Mouse (Mus musculus) mesoderm, embryonic 11.5 days (tissue): ENCODE data around the gene Ddah2.

Source experiments
- DNase-seq: peaks from one replicate; pipeline ENCODE4 v3.0.0-alpha.2; 2012; ENCODE audit warnings: low read depth, low spot score

Ddah2 gene

DNA sequence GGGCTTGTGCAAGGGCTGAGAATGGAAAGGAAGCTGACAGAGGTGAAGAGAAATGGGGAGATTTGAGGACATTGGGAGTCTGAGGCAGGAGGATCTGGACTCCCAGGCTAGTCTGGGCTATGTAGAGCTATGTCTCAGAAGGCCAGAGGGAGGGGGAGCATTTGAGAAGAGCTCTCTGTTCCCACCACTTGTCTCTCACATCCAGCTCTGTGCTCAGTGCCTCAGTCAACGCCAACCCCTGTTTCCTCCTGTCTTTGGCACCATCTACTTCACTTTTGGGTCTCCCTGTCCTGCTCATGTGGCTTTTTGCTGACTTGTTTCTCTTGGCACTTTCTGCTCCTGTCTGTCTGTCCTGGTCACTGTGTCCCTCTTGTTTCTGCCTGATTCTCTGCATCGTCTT is 18.4 kb downstream of the Ddah2 start:
- DNase-seq: no peak

- no peak for DNase-seq
Measured at GRCm38 (mm10) chr17:35077786-35078233, 19.0 kb downstream of the Ddah2 start, which contains the start of gene Ly6g6d. TSS of gene Ly6g6d (minus strand) at chr17:35078065.

GRCm38 (mm10) chr17:35079778-35080177 is 20.9 kb downstream of the Ddah2 start:
- DNase-seq: no peak

GRCm38 (mm10) chr17:35080248-35080647 is 21.4 kb downstream of the Ddah2 start:
- no peak for DNase-seq

GRCm38 (mm10) chr17:35080710-35081109 is 21.9 kb downstream of the Ddah2 start:
- no peak for DNase-seq

DNA sequence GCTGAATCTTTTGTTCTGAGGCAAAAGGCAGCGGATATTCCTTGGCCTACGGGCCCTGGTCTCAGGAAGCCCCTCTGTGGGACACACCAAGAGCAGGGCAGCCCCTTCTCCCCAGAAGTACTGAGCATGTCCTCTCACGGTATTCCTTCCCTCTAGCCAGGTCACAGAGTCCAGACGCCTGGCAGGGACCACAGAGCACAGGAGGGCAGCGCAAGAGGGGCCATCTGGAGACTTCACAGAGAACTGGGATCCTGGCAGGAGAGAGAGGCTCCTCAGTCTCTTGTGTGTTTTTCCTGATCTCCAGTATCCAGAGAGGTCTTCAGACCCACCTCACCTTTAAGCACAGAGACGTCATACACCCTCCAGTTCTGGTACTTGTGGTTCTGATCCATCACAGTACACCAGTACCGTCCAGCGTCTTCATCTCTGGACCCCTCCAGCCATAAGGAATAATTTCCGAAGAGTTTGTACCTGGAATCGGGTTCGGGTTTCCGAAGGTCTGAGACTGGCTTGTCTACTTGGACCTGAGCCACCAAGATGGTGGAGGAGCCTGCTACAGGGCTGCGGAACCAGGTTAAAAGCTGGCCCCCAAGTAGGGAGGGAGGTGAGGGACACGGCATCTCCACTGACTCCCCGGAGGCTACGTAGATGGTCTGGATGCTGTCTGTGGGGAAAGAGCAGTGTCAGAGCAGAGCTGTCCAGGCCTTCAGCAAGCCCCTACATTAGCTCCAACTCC is 24.2 kb downstream of the Ddah2 start:
- DNase-seq: no peak

- DNase-seq: no peak
Measured at GRCm38 (mm10) chr17:35083929-35084497, 25.2 kb downstream of the Ddah2 start.

GRCm38 (mm10) chr17:35085208-35085865 is 26.5 kb downstream of the Ddah2 start, which contains the start of gene Ly6g6f:
TSS of gene Ly6g6f (minus strand) at chr17:35085610.
- DNase-seq: no peak

GRCm38 (mm10) chr17:35088151-35088550 is 29.3 kb downstream of the Ddah2 start:
- DNase-seq: no peak

- DNase-seq: peak; percentile 94
Measured at GRCm38 (mm10) chr17:35088825-35089644, 30.2 kb downstream of the Ddah2 start, which contains the start of gene Abhd16a. TSS of gene Abhd16a (plus strand) at chr17:35089263.

- DNase-seq: no peak
Measured at GRCm38 (mm10) chr17:35090166-35090932, 31.5 kb downstream of the Ddah2 start.

GRCm38 (mm10) chr17:35092403-35093198 is 33.8 kb downstream of the Ddah2 start:
- no peak for DNase-seq

DNA sequence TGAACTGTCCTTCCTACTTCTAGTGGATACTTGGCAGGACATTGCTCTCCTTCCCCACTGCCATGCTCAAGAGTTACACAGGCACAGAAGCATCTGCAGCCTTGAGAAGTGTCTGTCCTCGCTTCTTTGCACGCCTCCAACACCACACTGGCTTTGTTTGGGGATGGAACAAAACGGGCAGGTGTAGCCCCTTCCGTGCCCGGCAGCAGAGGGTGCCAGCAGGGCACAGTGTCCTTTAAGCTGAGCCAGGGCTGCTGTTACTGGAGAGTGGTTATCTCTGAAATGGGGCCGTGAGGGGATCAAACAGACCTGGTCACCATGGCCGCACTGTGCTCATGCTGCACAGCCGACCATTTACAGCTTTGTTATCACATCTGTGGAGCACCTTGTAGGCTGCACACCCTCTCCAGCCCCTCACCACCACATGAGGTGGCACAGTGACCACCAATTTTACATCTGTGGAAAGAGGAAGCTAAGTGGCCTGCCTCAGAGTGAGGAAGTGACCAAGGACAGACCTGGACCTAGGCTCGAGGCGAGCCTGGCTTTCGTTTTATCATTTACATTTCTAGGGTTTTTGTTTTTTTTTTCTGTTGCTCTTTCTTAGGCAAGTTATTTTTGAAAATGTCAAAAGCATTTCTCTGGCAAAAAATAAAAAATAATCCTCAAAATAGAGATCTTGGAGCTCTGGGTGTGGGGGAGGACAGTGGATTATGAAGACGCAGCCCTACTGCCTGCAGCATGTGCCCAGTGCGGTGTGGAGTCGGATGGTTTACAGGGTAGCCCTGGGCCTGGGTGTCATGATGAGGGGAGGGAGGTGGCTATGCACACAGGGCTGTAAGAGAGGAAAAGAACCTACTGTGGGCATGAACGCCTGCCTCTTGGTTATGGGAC is 35.9 kb downstream of the Ddah2 start:
- no peak for DNase-seq

DNA sequence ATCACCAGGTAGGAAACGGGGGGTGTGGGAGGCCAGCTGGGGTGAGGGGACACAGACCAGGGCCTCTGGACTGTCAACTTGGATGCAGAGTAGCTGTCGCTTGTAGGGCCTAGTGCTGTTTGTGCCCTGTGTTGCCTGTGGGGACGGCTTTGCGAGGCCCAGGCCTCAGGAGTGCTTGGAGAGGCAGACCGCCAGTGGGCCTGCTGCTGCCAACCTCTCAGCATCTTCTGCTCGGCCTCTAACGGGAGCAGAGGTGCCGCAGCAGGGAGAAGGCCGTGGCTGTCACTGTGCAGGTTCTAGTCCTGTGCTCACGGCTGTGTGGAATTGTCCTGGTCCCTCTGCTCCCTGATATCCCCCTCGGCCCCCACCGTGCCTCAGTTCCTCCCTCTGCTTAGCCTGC is 37.8 kb downstream of the Ddah2 start:
- DNase-seq: no peak

GRCm38 (mm10) chr17:35097164-35097655 is 38.4 kb downstream of the Ddah2 start:
- no peak for DNase-seq

DNA sequence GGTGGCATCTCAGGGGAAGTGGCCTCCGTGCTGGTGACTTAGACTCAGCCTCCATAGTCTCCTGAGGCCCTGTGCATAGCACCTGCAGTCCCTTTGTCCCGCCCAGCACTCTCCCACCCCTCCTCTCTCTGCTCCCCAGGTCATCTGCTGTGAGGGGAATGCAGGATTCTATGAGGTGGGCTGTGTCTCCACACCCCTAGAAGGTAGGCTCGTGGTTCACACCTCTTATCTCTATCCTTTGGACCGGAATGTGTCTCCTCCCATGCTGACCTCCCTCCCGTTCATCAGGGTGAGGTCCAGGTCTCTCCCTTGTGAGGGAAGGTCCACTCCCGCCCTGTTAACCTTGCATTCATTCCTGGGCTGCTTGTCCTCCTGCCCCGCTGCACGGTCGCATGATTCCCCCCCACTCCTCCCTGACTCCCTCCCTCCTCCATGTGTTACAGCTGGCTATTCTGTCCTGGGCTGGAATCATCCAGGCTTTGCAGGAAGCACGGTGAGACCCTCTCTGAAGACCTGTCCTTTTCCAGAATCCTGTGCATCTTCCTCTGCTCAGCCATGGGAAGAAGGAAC is 41.4 kb downstream of the Ddah2 start:
- DNase-seq: no peak

GRCm38 (mm10) chr17:35101161-35101560 is 42.3 kb downstream of the Ddah2 start:
- no peak for DNase-seq

DNA sequence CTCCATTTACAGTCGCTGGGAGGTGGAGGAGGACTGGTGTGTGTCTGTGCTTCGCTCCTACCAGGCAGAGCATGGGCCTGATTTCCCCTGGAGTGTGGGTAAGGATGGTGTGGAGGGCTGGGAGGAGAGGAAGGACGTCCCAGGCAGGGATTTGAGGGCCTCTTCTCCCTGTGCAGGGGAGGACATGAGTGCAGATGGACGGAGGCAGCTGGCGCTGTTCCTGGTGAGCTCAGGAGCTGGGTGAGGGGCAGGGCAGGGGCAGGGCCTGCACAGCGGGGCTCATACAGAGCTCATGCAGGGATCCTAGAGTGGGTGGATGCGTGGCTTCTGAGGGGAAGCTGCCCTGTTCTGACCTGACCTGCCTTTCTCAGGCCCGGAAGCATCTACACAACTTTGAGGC is 43.5 kb downstream of the Ddah2 start:
- no peak for DNase-seq
